Mouse (Mus musculus): Measurements from ENCODE around the gene Tbca.

DNA sequence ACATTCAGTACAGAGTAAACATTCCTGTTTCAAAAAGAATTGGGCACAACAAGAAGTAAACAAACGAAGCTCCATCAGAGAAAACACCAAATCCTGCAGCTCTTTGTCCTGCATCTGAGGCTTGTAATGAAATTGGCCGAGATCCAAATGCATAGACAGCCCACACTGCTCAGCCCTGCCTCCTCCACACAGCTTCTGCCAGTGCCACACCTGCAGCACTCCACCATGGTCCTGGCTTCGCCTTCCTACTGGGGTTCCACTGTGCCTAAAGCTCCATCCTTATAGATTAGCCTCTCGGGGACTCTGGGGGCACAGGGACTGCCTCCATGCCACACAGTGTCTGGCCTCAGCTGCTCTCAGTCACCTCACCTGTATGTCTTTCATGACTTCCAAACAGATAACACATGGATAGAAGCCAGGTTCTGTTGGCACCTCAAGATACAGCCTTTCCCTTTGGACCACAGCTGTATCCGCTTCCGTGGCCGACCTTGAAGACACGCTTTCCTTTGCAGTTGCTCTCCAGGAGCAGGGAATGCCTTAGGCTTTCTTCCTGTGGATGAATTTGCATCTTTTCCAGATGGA is 50.1 kb downstream of the Tbca start:
- no peak for TF ChIP-seq POLR2A (IDR thresholded peaks at IDR 0.05; ENCODE audit: borderline replicate concordance, low read depth, low read length)
- TF ChIP-seq CTCF (IDR thresholded peaks at IDR 0.05; ENCODE audit: low read depth, low read length), result no peak

All from bone marrow macrophage, adult 2 months (primary cell).